Mouse (Mus musculus): Measurements from ENCODE around the gene Ndufc2. TPM values are rescaled to one million over a fixed set of nuclear protein-coding genes. Genes with fewer than 3 reads are reported as not detected.

The Ndufc2 gene
- polyA plus RNA-seq, 1 experiment from 2014 or later, result 512 TPM

DNA sequence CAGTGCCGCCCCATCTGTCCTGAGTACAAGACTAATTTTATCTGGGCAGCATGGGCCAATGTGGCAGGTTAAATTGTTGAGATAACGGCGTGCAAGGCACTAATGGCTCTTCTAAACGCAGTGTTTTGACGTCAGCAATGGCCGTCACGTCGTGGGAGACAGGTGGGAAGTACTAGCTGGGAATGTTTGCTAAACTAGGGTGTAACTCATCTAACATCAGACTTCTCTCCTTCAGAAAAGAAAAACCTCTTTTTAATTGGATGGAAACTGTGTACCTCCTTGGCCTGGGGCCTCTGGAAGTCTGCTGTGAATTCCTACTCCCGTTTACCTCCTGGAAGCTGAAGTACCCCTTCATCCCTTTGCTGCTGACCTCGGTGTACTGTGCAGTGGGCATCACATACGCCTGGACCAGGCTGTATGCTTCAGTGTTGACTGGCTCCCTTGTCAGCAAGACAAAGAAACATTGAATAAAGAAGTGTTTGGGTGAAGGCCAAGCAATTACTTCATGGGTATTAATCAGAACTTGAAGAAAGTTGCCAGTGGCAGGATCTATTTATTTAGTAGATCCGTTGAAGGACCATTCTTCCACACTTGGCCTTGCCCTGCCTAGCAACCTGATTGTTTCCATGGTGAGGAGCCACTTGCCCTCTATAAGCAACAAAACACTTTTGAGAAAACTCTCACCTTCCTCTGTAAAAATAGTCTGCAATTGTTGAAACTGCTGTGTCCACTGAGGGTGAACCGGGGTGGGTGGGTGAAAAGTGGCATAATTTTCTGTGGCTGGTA is 8.3 kb upstream of the Ndufc2 start:
- H3K36me3 ChIP-seq (ENCODE audit: poor library complexity, severe bottlenecking), result peaks cover 50% of the 10 kb centered on the region
- no peak overlapping the region for H3K4me2 ChIP-seq
- peak overlapping the region; percentile 85 for H3K27ac ChIP-seq
- H3K9ac ChIP-seq, result no peak overlapping the region
- no peaks in the 10 kb centered on the region for H3K27me3 ChIP-seq
- H3K4me3 ChIP-seq, result no peak overlapping the region
- peaks cover 14% of the 10 kb centered on the region; the same call in 1 of the 2 replicates for H3K4me1 ChIP-seq
- ATAC-seq, result peak; percentile 95
- WGBS, result 32% methylated on average over 13 of the region's 13 CpGs
- no peaks in the 10 kb centered on the region for H3K9me3 ChIP-seq (replicated peaks)

GRCm38 (mm10) chr7:97392079-97392445 is 7.7 kb upstream of the Ndufc2 start:
- peaks cover 44% of the 10 kb centered on the region for H3K36me3 ChIP-seq (ENCODE audit: poor library complexity, severe bottlenecking)
- no peaks in the 10 kb centered on the region for H3K27me3 ChIP-seq
- 58% methylated on average over 6 of the region's 6 CpGs for WGBS
- H3K4me1 ChIP-seq, result peaks cover 13% of the 10 kb centered on the region; the same call in 1 of the 2 replicates
- H3K4me2 ChIP-seq, result no peak overlapping the region
- no peak overlapping the region for H3K9ac ChIP-seq
- ATAC-seq, result peak; percentile 11; the same call in 1 of the 2 replicates
- H3K27ac ChIP-seq, result peak overlapping the region; percentile 62
- no peaks in the 10 kb centered on the region for H3K9me3 ChIP-seq (replicated peaks)
- no peak overlapping the region for H3K4me3 ChIP-seq

DNA sequence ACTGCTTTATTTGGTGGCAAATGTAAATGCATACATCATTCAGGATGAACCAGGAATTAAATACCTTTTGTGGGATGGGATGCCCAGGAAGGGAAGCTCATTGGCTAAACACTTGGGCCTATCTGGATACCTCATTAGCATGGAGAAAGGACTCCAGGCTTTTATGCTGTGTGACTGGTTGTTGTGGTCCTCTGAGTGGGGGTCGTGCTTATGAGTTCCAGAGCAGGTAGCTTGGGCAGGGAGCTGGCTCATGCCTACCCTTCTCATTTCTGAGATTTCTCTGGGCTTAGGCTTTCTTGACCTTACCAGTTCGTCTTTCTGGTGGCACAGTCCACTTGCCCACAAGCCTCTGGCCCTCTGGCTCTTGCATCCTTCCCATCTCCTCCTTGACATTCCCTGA is 5.4 kb upstream of the Ndufc2 start:
- 85% methylated on average over 2 of the region's 2 CpGs for WGBS
- H3K9ac ChIP-seq, result no peak overlapping the region
- H3K9me3 ChIP-seq (replicated peaks), result no peaks in the 10 kb centered on the region
- H3K4me2 ChIP-seq, result no peak overlapping the region
- H3K27ac ChIP-seq, result no peak overlapping the region
- H3K27me3 ChIP-seq, result no peaks in the 10 kb centered on the region
- H3K4me3 ChIP-seq, result no peak overlapping the region
- ATAC-seq, result no peak
- peaks cover 13% of the 10 kb centered on the region; the same call in 1 of the 2 replicates for H3K4me1 ChIP-seq
- H3K36me3 ChIP-seq (ENCODE audit: poor library complexity, severe bottlenecking), result peaks cover 24% of the 10 kb centered on the region

- Histone ChIP-seq H3K27ac (no peak overlapping the region), H3K27me3 (no peaks in the 10 kb centered on the region), H3K36me3 (ENCODE audit: poor library complexity, severe bottlenecking) (peaks cover 20% of the 10 kb centered on the region), H3K4me2 (no peak overlapping the region), H3K9me3 (replicated peaks) (no peaks in the 10 kb centered on the region), H3K4me1 (peaks cover 20% of the 10 kb centered on the region), H3K9ac (no peak overlapping the region), H3K4me3 (no peak overlapping the region)
- no peak for ATAC-seq
- 86% methylated on average over 6 of the region's 6 CpGs for WGBS
These were observed 860 bp upstream of the Ndufc2 start for GRCm38 (mm10) chr7:97398943-97399342.

DNA sequence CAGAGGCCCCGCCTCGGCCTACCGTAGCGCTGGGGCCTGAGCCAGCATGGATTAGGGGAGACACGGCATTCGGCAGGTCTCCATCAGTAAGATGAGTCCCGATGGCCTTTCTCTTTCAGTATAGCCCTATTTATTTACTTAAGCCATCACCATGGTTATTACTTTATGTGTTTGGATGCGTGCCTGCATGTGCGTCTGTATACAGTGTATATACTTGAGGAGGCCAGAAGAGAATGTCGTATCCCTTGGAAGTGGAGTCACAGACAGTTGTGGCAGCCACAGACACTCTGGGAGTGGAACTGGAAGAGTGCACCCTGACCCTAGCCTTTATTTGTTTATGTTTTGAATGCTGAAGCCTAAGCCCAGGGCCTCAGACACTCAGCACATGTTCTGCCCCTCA is 7.3 kb downstream of the Ndufc2 start:
- 88% methylated on average over 10 of the region's 10 CpGs for WGBS
- Histone ChIP-seq H3K36me3 (ENCODE audit: poor library complexity, severe bottlenecking) (peaks cover 65% of the 10 kb centered on the region), H3K4me2 (no peak overlapping the region), H3K4me3 (no peak overlapping the region), H3K9ac (no peak overlapping the region), H3K9me3 (replicated peaks) (no peaks in the 10 kb centered on the region; the same call in 1 of the 2 replicates), H3K27me3 (no peaks in the 10 kb centered on the region), H3K4me1 (peaks cover 7% of the 10 kb centered on the region; the same call in 1 of the 2 replicates), H3K27ac (no peak overlapping the region)
- ATAC-seq, result no peak

- no peak overlapping the region for H3K9ac ChIP-seq
- no peaks in the 10 kb centered on the region for H3K4me1 ChIP-seq
- no peaks in the 10 kb centered on the region; the same call in 1 of the 2 replicates for H3K9me3 ChIP-seq (replicated peaks)
- H3K4me3 ChIP-seq, result no peak overlapping the region
- H3K27ac ChIP-seq, result no peak overlapping the region
- WGBS, result 87% methylated on average over 2 of the region's 2 CpGs
- no peak overlapping the region for H3K4me2 ChIP-seq
- ATAC-seq, result no peak
- H3K36me3 ChIP-seq (ENCODE audit: poor library complexity, severe bottlenecking), result peaks cover 60% of the 10 kb centered on the region
- H3K27me3 ChIP-seq, result no peaks in the 10 kb centered on the region
These were observed 11.3 kb downstream of the Ndufc2 start for GRCm38 (mm10) chr7:97411106-97411505.

DNA sequence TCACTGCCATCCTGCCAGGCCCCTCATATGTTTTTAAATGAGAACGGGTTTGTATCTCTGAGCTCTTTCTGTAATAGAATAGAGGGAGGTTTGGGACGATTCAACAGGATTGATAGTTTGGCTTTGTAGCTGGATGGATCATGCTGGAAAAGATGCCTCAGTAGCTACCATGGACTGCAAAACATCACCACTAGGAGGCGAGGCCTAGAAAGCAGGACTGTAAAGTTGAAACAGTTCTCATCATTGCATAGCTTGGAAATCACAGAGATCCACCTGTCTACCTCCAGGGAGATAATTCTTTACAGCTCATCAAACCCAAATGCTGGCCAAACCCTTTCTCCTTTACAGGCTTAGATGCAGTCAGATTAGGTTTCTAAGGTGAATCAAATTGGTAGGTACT is 11.8 kb downstream of the Ndufc2 start:
- WGBS, result 80% methylated on average over 3 of the region's 3 CpGs

GRCm38 (mm10) chr7:97413981-97414380 is 14.2 kb downstream of the Ndufc2 start:
- Histone ChIP-seq H3K4me3 (no peak overlapping the region), H3K36me3 (ENCODE audit: poor library complexity, severe bottlenecking) (peaks cover 41% of the 10 kb centered on the region), H3K9me3 (replicated peaks) (no peaks in the 10 kb centered on the region; the same call in 1 of the 2 replicates), H3K27ac (no peak overlapping the region), H3K4me2 (no peak overlapping the region), H3K4me1 (peaks cover 9% of the 10 kb centered on the region), H3K27me3 (no peaks in the 10 kb centered on the region), H3K9ac (no peak overlapping the region)
- ATAC-seq, result no peak
- 97% methylated on average over 1 of the region's 1 CpGs for WGBS

More for the DNA sequence above, 11.8 kb downstream of the Ndufc2 start:
- no peaks in the 10 kb centered on the region; the same call in 1 of the 2 replicates for H3K9me3 ChIP-seq (replicated peaks)
- peaks cover 60% of the 10 kb centered on the region for H3K36me3 ChIP-seq (ENCODE audit: poor library complexity, severe bottlenecking)
- H3K9ac ChIP-seq, result no peak overlapping the region
- H3K27ac ChIP-seq, result no peak overlapping the region
- no peak for ATAC-seq
- H3K27me3 ChIP-seq, result no peaks in the 10 kb centered on the region
- no peak overlapping the region for H3K4me2 ChIP-seq
- no peak overlapping the region for H3K4me3 ChIP-seq
- H3K4me1 ChIP-seq, result no peaks in the 10 kb centered on the region

- H3K9ac ChIP-seq, result no peak overlapping the region
- H3K4me1 ChIP-seq, result peaks cover 9% of the 10 kb centered on the region
- no peak overlapping the region for H3K27ac ChIP-seq
- no peak overlapping the region for H3K4me2 ChIP-seq
- H3K4me3 ChIP-seq, result no peak overlapping the region
- no peaks in the 10 kb centered on the region; the same call in 1 of the 2 replicates for H3K9me3 ChIP-seq (replicated peaks)
- WGBS, result 89% methylated on average over 1 of the region's 1 CpGs
- no peak for ATAC-seq
- H3K27me3 ChIP-seq, result no peaks in the 10 kb centered on the region
- peaks cover 37% of the 10 kb centered on the region for H3K36me3 ChIP-seq (ENCODE audit: poor library complexity, severe bottlenecking)
These were observed 14.6 kb downstream of the Ndufc2 start for GRCm38 (mm10) chr7:97414426-97414825.

GRCm38 (mm10) chr7:97414915-97415687 is 15.3 kb downstream of the Ndufc2 start:
- Histone ChIP-seq H3K36me3 (ENCODE audit: poor library complexity, severe bottlenecking) (peaks cover 30% of the 10 kb centered on the region), H3K9ac (no peak overlapping the region), H3K27ac (no peak overlapping the region), H3K4me3 (no peak overlapping the region), H3K4me1 (peaks cover 9% of the 10 kb centered on the region), H3K27me3 (no peaks in the 10 kb centered on the region), H3K9me3 (replicated peaks) (no peaks in the 10 kb centered on the region; the same call in 1 of the 2 replicates), H3K4me2 (no peak overlapping the region)
- WGBS, result 62% methylated on average over 9 of the region's 9 CpGs
- no peak for ATAC-seq

DNA sequence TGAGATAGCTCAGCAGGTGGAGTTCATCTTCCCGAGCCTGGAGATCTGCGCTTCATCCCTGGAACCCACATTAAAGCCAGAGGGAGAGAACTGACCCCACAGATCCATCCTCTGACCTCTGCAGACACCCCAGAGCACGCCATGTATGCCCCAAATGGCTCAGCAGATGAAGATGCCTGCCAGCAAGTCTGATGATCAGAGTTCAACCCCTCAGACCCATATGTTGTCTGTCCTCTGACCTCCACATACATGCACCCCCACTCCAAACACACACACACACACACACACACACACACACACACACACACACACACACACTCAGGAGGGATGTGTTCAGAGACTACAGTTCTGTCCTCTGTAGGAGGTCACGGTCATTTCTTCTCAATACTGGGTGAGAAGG is 16.7 kb downstream of the Ndufc2 start:
- Histone ChIP-seq H3K4me3 (no peak overlapping the region), H3K9me3 (replicated peaks) (no peaks in the 10 kb centered on the region), H3K4me2 (no peak overlapping the region), H3K9ac (no peak overlapping the region), H3K4me1 (peaks cover 9% of the 10 kb centered on the region), H3K27ac (no peak overlapping the region), H3K27me3 (no peaks in the 10 kb centered on the region), H3K36me3 (ENCODE audit: poor library complexity, severe bottlenecking) (peaks cover 16% of the 10 kb centered on the region)
- ATAC-seq, result no peak
- WGBS, result 91% methylated on average over 4 of the region's 4 CpGs

Measured in forebrain, embryonic 13.5 days (tissue).